Mouse (Mus musculus) right cerebral cortex, postnatal 4 days (tissue): ENCODE measurements around the gene Cyth1.

ENCODE experiments used
- DNase-seq: peaks from one replicate; pipeline ENCODE4 v3.0.0-alpha.2; 2022

Cyth1 gene

DNA sequence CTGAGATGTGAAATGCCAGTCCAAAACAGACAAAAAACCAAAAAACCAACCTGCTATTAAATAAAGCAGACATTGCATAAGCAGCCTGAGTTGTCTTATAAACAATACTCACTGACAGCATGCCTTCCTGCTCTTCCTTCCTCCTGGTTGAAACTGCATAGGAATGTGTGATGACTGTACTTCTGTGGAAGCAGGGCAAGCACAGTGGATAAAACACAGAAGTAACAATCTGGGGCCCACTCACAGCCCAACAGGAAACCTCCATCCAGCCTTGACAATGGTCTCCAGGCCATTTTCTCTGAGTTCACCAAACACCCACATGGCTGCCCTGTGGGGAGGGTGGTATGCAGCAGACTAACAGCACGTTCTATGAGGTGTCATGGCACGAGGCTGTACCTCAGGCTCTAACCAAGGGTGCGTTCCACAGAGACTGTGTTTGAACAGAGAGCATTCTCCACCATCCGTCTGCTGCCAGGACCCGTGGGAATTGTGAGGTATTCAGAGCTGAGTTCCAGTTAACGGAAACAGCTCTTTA lies 26.0 kb downstream of the Cyth1 start:
- DNase-seq, result no peak

DNA sequence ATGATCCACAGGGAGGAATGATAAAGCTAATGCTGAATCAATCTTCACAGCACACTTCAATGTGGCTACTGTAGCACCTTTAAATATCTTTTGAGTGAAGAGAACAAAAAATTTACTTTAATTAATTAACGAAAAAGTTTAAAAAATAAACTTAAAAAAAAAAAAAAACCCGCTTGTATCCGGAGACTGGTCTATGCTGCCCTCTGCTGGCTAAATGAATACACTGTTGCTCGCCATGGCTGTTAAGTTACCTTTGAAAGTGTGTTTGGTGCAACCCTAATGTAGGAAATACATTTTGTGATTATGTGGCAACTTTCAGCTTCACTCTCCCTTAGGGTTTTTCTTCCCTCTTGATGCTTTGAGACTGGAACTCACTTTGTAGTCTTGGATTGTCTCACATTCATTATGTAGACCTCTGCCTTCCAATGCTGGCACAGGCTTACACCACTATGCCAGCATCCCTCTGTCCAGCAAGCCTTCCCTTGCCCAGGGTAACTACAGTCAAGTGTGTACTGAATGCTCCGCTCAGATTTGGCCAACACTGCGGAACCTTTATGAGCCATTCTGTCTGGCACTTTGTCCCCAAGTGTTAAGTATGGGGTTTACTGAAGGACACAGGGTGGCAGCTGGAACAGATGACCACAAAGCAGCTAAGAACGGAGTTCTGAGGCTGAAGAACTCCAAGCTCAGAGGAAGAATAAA lies 27.7 kb downstream of the Cyth1 start:
- peak; percentile 64 for DNase-seq

DNA sequence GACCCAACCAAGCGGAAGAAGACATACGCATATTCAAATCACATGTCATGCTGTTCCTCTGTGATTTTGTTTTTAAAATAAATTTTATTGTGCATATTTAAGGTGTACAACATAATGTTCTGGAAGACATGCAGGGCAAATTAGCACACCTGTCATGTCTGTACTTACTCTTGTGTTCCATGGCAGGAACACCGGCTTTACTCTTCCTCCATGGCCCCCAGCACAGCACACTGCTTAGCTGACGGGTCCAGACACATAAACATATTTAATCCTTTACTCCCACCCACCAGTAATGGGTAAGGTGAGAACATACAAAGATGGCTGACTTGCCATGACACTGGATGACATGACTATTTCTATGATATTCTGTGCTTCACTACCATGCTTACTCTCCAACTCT lies 29.3 kb downstream of the Cyth1 start:
- DNase-seq, result no peak

DNA sequence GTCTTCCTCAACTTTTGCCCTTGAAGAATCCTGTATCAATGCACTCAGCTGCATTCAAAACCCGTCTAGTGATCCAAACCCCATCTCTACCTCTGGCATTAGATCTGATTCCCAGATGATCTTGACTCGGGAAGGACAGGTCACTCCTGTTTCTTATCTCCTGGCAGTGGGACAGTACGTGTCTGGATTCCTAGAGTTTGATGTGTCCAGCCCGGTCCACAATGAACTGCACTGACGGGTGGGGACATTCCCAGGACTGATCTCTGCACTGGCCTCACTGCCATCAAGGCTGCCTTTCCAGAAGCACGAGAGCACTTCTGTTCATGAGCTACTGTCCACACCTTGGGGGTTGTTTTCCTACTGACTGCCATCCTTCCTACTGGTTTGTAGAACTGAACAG lies 31.9 kb downstream of the Cyth1 start:
- no peak for DNase-seq

DNA sequence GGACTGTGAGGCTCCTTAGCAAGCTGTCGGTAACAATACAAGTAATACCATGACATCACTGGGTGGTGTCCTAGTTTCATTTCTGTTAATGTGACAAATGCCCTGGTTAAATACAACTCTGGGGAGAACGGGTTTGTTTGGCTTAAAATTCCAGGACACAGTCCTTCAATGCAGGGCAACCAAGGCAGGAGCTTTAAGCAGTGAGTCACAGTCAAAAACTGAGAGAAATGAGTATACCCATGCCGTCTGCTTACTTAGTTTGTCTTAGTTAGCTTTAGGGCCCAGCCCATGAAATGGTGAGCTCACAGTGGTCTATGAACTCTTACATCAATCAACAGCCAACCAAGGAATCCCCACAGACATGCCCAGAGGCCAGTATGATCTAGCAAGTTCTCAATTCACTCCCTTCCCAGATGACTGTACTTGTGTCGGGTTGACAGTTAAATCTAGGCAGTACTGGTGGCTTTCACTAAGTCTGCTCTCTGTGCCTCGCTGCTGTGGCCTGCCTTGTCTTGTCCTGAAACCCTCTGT lies 32.4 kb downstream of the Cyth1 start:
- no peak for DNase-seq

DNA sequence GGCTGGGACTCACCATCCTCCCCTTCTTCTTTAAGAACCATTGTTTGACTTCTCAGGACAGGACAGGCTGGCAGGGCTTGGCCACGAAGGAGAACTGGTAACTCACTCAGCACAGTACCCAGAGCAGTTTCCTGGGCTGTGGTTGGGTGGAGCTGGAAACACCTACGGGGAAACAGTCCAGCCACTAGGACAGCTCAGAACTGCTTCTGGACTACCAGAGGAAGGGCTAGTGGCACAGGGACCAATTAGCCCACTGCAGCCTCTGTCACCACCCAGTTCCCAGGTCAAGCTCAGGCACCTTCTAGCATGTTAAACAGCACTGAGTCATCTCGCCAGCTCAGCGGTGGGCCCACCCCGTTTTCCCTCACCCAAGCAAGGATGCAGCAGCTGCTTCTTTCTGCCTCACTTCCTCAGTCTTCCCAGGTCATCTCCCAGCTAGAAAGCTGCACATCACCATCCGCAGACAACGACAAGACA lies 35.7 kb downstream of the Cyth1 start:
- no peak for DNase-seq

DNA sequence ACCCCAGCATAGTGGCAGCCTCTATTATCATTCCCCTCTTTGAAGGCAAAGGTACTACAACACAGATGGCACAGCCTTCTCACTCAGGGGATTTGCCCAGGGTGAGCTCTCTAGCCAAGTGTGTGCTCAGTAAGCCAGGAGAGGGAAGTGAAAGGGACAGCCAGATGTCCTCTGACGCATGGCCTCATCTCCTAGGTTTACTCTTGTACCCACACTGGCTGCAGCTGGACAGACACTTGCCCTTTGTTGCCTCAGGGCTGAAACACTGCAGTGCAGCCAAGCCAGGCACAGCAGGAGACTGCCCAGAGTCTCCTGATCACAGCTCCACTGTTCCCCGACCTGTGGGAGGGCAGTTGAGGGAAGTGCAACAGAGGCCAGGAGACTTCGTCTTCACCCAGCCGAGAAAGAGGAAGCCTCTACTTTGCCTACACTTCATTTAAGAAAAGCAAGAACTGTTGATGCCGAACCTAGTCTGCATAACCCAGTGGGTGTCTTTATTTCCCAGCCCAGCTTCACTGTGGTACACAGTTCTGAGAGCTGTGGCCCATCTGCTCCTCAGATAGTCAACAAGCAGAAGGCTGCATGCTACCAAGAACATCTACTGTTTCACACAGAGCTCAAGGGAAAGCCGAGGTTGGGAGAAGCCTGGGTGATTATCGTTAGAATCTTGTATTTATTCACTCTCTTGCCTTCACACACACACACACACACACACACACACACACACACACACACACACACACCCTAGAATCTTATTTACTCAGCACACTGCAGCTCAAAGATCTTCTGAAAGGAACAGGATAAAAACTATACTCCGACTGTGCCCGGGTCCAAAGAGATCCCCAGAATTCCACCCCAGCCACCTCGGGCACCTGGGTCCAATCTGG lies 36.4 kb downstream of the Cyth1 start:
- peak; percentile 21 for DNase-seq

DNA sequence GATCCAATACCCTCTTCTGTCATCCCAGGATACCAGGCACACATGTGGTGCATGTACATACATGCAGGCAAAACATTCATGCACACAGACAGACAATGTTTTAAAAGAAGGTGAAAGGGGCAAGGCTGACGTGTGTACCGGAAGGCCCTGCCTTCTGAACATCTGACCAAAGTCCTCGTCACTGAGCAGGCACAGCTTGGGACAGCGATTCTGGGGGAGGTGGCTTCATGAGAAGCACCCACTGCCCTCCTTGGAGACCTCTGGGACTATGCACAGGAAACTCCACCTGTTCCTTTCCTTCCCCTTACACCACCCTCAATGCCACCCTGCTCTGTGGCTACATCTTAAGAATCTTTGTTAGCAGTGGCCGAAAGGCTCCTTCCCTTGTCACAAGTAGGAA lies 37.4 kb downstream of the Cyth1 start:
- DNase-seq, result no peak

DNA sequence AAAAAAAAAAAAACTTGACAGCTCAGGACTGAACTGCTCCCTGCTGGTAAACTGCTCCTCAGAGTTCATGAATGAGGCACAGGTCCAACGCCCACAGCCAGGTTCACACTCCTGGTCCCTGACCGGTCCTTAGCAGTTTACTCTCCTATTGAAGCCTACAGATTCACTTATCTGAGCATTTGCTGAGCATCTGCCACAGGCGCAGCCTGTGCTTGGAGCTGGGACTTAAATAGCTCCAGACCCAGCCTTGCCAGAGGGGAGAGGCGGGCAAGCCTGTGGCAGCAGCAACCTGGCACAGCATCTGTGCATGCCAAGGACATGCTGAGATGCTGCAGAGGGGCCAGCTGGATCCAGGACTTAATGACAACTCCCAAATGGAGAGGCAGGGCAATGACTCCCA lies 38.3 kb downstream of the Cyth1 start:
- DNase-seq, result peak; percentile 30

DNA sequence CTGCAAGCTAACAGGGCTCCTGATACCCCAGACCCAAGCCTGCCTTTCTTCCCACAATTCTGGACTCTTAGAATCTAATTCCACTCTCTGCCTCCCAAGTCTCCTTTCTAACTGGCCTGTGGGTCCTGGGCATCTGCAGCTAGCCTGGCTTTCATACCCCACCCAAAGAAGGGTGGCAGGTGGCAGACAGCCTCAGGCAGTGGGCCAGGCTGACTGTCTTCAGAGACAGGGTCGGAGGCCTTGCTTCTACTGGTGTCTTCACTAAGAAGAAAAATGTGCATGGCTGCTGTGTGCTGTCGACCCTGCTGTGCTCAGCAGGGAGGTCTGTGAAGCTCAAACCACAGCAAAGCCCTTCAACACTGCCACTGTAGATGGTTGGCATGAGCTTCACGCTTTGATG lies 39.0 kb downstream of the Cyth1 start:
- DNase-seq, result no peak

DNA sequence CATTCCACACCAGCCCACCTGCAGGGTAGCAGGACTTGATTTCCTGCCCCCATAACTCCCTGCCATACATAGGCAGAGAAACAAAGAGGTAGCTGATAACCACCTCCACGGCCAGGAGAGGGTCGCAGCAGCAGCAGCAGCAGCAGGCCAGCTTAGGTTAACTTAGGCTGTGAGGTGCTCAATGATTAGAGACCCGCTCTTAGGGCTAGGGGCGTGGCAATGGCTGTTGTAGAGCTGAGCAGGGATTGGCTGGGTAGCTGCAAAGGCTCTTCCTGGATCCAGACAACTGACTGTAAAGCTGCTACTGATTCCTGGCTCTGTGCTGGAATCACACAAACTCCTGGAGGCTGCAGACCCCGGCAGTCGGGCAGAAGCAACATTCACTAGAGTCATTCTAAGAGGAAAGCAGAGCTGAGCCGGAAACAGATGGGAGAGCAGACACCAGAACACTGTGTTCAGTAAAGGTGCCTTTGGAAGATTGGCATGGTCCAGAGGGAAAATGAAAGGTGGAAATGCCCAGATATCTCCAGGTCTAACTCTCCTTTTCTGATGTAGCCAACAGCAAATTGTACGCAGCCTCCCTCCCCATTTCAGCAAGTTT lies 39.6 kb downstream of the Cyth1 start:
- DNase-seq, result no peak

DNA sequence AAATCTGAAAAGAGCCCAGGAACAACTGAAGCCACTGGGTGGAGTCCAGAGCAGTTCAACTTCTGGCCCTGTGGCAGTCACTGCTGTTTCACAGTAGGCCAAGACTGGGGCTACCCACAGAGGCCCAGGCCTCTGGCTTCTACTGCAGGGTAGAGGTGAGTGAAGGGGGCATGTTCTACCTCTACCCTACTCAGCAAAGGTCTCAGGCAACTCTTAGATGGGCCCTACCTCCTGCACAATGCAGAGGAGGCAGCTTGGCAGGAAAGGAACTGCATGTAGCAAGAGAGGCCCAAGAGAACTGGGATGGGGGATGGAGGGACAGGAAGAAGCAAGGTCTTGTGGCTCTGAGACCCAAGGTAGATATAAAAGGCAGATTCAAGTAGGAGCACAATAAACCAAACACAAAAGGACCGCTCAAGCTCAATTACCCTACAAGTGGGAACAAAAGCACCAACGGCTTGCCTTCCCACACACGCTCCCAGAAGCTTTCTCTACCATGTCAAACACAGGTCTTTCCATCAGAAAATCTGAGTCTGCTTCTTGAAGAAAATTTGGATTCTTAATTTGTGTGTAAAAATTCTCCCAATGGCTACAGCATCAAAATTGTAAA lies 40.9 kb downstream of the Cyth1 start:
- DNase-seq, result no peak

DNA sequence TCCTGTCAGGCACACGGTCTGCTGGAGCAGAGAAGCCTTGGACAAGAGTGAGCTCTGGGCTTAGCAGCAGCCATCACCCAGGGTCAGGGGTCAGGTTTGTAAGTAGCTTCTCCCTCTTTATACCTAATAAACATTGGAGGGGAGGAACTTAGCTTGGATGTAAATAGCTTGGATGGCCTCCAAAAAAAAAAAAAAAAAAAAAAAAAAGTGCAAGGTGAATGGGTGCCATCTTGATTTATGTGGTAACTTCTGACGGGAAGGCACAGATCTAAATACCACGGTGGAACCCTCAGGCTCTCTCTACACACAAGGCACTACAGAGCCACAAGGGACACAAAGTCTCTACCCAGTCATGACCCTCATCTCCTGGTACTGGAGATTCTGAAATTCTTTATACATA lies 42.1 kb downstream of the Cyth1 start:
- no peak for DNase-seq

DNA sequence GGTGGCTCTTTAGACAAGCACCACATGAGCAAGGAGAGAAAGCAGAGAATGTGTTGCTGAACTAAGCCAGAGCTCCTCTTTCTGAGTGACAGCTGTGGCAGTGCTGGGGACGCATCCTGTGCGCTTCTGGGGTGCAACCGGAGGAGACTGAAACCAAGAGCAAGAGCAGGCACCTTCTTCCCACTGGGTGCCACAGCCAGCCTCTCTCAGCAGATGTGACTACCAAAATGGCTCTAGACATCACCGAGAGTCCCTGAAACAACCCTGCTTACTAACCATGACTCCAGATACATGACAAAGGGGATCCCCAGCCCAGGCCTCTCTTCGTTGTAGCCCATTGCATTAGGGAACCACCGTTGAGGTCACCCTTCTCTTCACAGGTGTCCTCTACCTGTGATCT lies 44.9 kb downstream of the Cyth1 start:
- no peak for DNase-seq

DNA sequence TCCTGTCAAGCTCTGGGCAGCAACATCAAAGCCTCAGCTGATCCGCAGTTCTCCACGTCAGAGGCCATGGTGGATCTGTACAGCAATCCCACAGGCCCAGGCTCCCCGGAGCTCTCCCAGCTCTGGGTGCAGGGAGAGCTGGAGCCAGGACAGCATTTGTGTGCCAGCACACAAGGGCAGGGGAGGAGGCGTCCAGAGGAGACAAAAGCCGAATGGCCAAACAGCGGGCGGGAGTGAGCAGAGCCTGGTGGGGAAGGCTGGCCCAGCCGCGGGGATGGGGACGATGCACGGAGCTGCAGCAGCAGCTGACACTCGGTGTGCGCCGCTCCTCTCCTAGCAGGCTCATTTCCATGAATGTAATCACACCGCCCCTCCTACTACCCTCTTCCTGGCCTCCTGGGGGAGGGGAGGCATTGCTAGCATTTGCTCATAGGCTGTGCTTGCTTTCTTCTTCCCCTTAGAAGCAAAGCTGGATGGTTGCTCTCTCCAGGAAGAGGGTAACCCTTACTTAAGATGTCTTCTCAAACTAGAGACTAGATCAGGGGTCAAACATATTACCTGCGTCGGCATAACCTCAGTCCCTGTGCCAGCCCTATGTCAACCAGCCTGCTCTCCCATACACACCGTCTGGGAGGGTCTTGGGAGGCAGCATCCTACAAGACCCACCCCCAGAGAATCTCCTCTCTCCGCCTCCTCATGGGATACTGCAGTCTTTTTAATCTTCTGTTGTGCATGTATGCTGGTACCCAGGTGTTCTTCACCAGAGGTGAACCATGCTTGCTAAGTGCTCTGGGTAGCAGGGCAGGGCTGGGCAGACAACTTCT lies 45.8 kb downstream of the Cyth1 start:
- DNase-seq, result peak; percentile 74

DNA sequence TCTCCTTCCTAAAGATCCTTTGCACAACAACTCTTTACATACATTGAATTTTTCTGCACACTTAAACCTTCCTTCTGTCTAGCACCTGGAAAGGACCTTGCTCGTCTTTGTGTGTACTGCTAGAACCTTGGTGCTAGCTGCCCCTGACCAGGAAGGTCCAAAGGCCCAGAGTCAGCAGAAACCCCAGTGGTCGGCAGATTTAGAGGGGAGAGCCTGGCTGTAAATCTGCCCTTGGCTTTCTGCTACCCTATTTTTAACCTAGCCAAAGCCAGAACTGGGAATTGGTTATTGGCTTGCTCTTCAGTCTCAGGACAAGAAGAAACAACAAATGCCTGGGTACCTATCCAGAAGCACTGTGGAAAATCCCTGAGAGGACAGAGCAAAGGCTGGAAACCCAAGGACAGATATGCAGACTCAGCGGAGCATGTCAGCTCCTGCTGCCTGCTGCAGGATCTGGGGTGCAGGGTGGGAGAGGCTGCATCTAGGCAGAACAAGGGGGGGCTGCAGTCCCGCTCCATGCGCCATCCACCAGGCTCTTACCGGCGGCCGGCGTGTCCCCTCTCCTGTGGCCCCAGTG lies 46.5 kb downstream of the Cyth1 start:
- DNase-seq, result no peak

DNA sequence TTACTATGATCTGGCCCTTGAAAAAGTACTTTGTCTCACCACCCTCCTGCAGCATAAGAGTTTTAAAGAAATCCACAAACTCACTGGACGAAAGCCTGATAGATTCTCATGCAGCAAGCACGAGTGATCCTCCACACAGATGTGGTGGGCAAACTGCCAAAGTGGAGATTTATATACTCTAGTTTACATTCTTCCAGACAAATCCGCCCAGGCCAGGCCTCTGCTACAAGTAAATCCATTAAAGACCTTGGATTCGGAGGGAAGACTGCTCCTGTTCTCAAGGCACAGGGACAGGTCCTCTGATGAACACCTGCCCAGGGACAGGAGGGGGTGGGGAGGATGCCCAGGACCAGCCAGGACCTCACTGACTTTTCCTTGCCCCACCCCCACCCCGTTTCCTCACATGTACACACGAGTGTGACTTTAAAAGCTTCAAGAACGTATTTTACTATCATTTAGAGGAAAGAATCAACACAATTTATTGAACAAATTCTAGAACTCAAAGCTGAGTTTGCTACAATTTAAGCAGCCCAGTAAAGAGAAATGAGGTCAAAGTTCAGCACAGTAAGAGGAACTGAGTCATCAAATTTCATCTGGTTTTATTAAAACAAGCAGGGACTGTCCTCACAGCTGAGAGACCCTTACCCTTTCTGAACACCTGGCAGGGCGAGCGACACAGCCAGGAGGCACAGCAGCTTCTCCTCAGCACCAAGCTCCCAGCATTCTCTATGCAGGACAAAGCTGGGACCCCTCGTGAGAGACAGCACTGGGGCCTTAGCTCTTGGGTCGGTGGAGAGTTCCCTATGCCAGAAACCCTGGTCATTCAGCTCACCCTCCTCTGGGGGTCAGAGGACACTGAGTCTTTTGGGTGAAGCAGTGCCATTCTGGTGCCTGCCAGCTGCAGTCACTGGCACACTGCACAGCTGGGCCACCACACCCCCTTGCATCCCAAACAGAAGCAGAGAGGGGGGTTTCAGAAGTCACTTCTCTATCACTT lies 47.3 kb downstream of the Cyth1 start:
- DNase-seq, result no peak

DNA sequence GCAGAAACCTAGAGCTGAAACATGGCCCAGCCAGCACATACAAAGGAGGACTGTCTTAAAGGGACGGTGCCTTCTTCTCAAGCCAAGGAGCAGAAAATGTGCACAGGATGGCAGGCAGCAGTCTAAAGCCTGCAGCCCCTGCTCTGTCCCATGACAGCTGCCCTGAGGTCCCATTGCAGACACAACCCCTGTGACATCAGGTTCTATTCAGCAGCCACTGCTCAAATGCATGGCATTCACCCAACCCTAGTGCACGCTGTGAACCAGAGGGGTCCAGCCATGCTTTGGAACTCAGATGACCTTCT lies 50.1 kb downstream of the Cyth1 start:
- no peak for DNase-seq

DNA sequence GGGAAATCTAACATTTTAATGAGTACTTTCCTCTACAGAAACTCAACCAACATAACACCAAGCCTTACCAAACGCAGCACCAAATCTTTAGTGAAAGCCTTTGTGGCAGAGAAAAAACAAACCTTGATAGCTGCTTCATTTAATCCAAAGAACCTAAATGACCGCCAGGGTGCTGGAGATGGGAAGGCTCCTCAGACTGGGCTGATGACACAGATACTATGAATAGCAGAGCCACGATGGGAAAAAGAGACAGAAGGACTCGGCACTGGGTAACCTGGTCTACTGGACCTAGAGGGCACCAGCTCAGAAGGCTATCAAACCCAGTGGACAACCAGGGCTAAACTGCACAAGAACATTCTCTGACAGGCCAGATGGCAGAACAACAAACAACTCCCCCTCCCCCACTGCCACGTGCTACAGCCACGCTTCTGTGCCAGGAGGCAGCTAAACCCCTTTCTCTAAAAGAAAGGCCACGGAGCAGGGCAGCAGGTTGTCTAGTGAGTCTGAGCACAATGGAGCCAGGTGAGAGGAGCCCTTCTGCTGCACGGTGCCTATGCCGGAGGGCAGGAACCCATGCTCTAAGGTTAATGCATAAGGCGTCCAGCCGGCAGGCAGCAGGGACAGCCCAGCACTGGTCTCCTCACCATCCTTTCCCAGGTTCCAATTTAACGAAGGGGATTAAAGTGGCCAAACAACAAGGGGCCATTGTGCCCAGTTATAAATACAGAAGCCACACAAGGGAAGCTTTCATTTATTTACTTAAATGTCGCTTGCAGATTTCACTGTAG lies 50.7 kb downstream of the Cyth1 start:
- DNase-seq, result peak; percentile 78
